Mouse (Mus musculus): ENCODE data around the gene Cenpp. TPM values are rescaled to one million over a fixed set of nuclear protein-coding genes. Genes with fewer than 3 reads are reported as not detected.

Gene Cenpp
- polyA plus RNA-seq, 1 experiment from 2014 or later = 3.8 TPM

DNA sequence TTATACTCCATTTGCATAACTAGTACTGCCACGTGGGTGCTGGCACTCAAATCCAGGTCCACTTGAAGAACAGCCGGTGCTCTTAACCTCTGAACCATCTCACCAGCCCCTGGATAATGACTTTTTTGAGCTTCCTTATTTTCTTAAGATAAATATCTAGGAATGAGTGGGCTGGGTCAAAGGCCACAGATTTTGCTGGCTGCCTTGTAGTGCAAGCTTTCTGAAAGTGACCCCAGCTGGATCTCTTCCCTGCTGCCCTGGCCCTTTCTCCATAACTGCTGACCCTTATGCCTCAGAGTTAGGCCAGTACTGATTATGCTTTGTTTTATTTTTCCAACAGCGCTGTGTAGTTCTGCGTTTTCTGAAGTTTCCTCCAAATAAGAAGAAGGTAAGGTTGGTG lies 222.1 kb downstream of the Cenpp start:
- Histone ChIP-seq H3K27ac (ENCODE audit: low read length) (peak overlapping the region; percentile 22; the same call in 1 of the 2 replicates), H3K27me3 (replicated peaks; ENCODE audit: insufficient read depth, low read length) (no peaks in the 10 kb centered on the region), H3K4me3 (ENCODE audit: low read depth, low read length) (no peak overlapping the region), H3K9me3 (ENCODE audit: low read length) (no peaks in the 10 kb centered on the region), H3K36me3 (ENCODE audit: insufficient read depth, low read length) (0 out of 2 replicates have a peak, but pooled peaks cover 5% of the 10 kb centered on the region), H3K4me2 (replicated peaks; ENCODE audit: low read depth, low read length) (no peak overlapping the region), H3K4me1 (ENCODE audit: insufficient read depth, low read depth, low read length) (no peaks in the 10 kb centered on the region), H3K9ac (replicated peaks; ENCODE audit: low read depth) (no peak overlapping the region)
- ATAC-seq = peak; percentile 51
- TF ChIP-seq CTCF (IDR thresholded peaks at IDR 0.05) (no peak), EP300 (IDR thresholded peaks at IDR 0.05) (no peak)
- DNase-seq (ENCODE audit: low spot score) = peak; percentile 31
- 32% methylated on average over 4 of the region's 4 CpGs for WGBS

- Histone ChIP-seq H3K4me2 (replicated peaks; ENCODE audit: low read depth, low read length) (no peak overlapping the region), H3K27me3 (replicated peaks; ENCODE audit: insufficient read depth, low read length) (no peaks in the 10 kb centered on the region), H3K9me3 (ENCODE audit: low read length) (no peaks in the 10 kb centered on the region), H3K9ac (replicated peaks; ENCODE audit: low read depth) (no peak overlapping the region), H3K27ac (ENCODE audit: low read length) (no peak overlapping the region), H3K36me3 (ENCODE audit: insufficient read depth, low read length) (0 out of 2 replicates have a peak, but pooled peaks cover 1% of the 10 kb centered on the region), H3K4me1 (ENCODE audit: insufficient read depth, low read depth, low read length) (no peaks in the 10 kb centered on the region), H3K4me3 (ENCODE audit: low read depth, low read length) (no peak overlapping the region)
- DNase-seq (ENCODE audit: low spot score) (peak; percentile 25), ATAC-seq (peak; percentile 48)
- 71% methylated on average over 1 of the region's 1 CpGs for WGBS
- TF ChIP-seq EP300 (IDR thresholded peaks at IDR 0.05) = no peak
- TF ChIP-seq CTCF (IDR thresholded peaks at IDR 0.05) = no peak
These were observed 224.4 kb downstream of the Cenpp start for GRCm38 (mm10) chr13:49428042-49428675.

- H3K4me2 ChIP-seq (replicated peaks; ENCODE audit: low read depth, low read length) = no peak overlapping the region
- 81% methylated on average over 3 of the region's 3 CpGs for whole genome bisulfite sequencing
- TF ChIP-seq CTCF (IDR thresholded peaks at IDR 0.05) (no peak), EP300 (IDR thresholded peaks at IDR 0.05) (no peak)
- H3K4me1 ChIP-seq (ENCODE audit: insufficient read depth, low read depth, low read length) = peaks cover 6% of the 10 kb centered on the region; the same call in 1 of the 2 replicates
- DNase-seq (ENCODE audit: low spot score) (no peak), ATAC-seq (no peak)
- H3K9me3 ChIP-seq (ENCODE audit: low read length) = no peaks in the 10 kb centered on the region
- H3K4me3 ChIP-seq (ENCODE audit: low read depth, low read length) = no peak overlapping the region
- no peak overlapping the region for H3K27ac ChIP-seq (ENCODE audit: low read length)
- no peaks in the 10 kb centered on the region for H3K36me3 ChIP-seq (ENCODE audit: insufficient read depth, low read length)
- no peaks in the 10 kb centered on the region for H3K27me3 ChIP-seq (replicated peaks; ENCODE audit: insufficient read depth, low read length)
- no peak overlapping the region for H3K9ac ChIP-seq (replicated peaks; ENCODE audit: low read depth)
These were observed 225.8 kb downstream of the Cenpp start for GRCm38 (mm10) chr13:49426736-49427135.

- no peak for TF ChIP-seq EP300 (IDR thresholded peaks at IDR 0.05)
- DNase-seq (ENCODE audit: low spot score) = no peak
- Histone ChIP-seq H3K4me2 (replicated peaks; ENCODE audit: low read depth, low read length) (peak overlapping the region; percentile 92), H3K4me3 (ENCODE audit: low read depth, low read length) (peak overlapping the region; percentile 79), H3K27ac (ENCODE audit: low read length) (no peak overlapping the region), H3K36me3 (ENCODE audit: insufficient read depth, low read length) (no peaks in the 10 kb centered on the region), H3K4me1 (ENCODE audit: insufficient read depth, low read depth, low read length) (peaks cover 6% of the 10 kb centered on the region; the same call in 1 of the 2 replicates), H3K9ac (replicated peaks; ENCODE audit: low read depth) (peak overlapping the region; percentile 73), H3K9me3 (ENCODE audit: low read length) (no peaks in the 10 kb centered on the region), H3K27me3 (replicated peaks; ENCODE audit: insufficient read depth, low read length) (no peaks in the 10 kb centered on the region)
- 17% methylated on average over 4 of the region's 4 CpGs for WGBS
- no peak for ATAC-seq
These were observed 230.6 kb downstream of the Cenpp start for GRCm38 (mm10) chr13:49421959-49422358.

GRCm38 (mm10) chr13:49421606-49421917 lies 231.0 kb downstream of the Cenpp start:
- DNase-seq (ENCODE audit: low spot score) (peak; percentile 36), ATAC-seq (no peak)
- Histone ChIP-seq H3K27ac (ENCODE audit: low read length) (no peak overlapping the region), H3K9me3 (ENCODE audit: low read length) (no peaks in the 10 kb centered on the region), H3K9ac (replicated peaks; ENCODE audit: low read depth) (peak overlapping the region; percentile 73), H3K4me1 (ENCODE audit: insufficient read depth, low read depth, low read length) (peaks cover 6% of the 10 kb centered on the region; the same call in 1 of the 2 replicates), H3K36me3 (ENCODE audit: insufficient read depth, low read length) (no peaks in the 10 kb centered on the region), H3K4me3 (ENCODE audit: low read depth, low read length) (peak overlapping the region; percentile 79), H3K4me2 (replicated peaks; ENCODE audit: low read depth, low read length) (peak overlapping the region; percentile 92), H3K27me3 (replicated peaks; ENCODE audit: insufficient read depth, low read length) (no peaks in the 10 kb centered on the region)
- TF ChIP-seq CTCF (IDR thresholded peaks at IDR 0.05) (no peak), EP300 (IDR thresholded peaks at IDR 0.05) (no peak)
- under 1% methylated on average over 15 of the region's 15 CpGs for WGBS

GRCm38 (mm10) chr13:49420754-49421605 lies 231.6 kb downstream of the Cenpp start, which contains the start of gene Ippk:
Ippk (plus strand) TSS chr13:49421249.
- ATAC-seq = peak; percentile 99
- H3K9me3 ChIP-seq (ENCODE audit: low read length) = no peaks in the 10 kb centered on the region
- H3K36me3 ChIP-seq (ENCODE audit: insufficient read depth, low read length) = no peaks in the 10 kb centered on the region
- H3K4me3 ChIP-seq (ENCODE audit: low read depth, low read length) = peak within 1 kb of the TSS; percentile 79
- peak within 1 kb of the TSS; percentile 92 for H3K4me2 ChIP-seq (replicated peaks; ENCODE audit: low read depth, low read length)
- WGBS = 1% methylated on average over 59 of the region's 69 CpGs
- TF ChIP-seq CTCF (IDR thresholded peaks at IDR 0.05) = no peak; the same call in 1 of the 2 replicates
- peak; percentile 89 for TF ChIP-seq EP300 (IDR thresholded peaks at IDR 0.05)
- DNase-seq (ENCODE audit: low spot score) = peak; percentile 99
- no peaks in the 10 kb centered on the region for H3K27me3 ChIP-seq (replicated peaks; ENCODE audit: insufficient read depth, low read length)
- H3K4me1 ChIP-seq (ENCODE audit: insufficient read depth, low read depth, low read length) = peaks cover 6% of the 10 kb centered on the region; the same call in 1 of the 2 replicates
- H3K9ac ChIP-seq (replicated peaks; ENCODE audit: low read depth) = peak within 1 kb of the TSS; percentile 73
- H3K27ac ChIP-seq (ENCODE audit: low read length) = peak within 1 kb of the TSS; percentile 85

Other genes starting within 250 kb of the Cenpp start
- gene Ippk, start 231.5 kb downstream of the Cenpp start, polyA plus RNA-seq (2015; fragmentation: Nextera tagmentation; extraction: Ambion mirVana) = 12.0 and 12.6 TPM in 2 replicates
- 0.35 and 0.49 TPM in 2 replicates for gene Tes3-ps, start 159.5 kb downstream of the Cenpp start, polyA plus RNA-seq (2015; fragmentation: Nextera tagmentation; extraction: Ambion mirVana)
- 3.1 and 3.6 TPM in 2 replicates for gene Ecm2, start 148.0 kb downstream of the Cenpp start, polyA plus RNA-seq (2015; fragmentation: Nextera tagmentation; extraction: Ambion mirVana)
- 102 and 115 TPM in 2 replicates for gene Aspn, start 108.3 kb downstream of the Cenpp start, polyA plus RNA-seq (2015; fragmentation: Nextera tagmentation; extraction: Ambion mirVana)
- gene Omd, start 70.3 kb downstream of the Cenpp start, polyA plus RNA-seq (2015; fragmentation: Nextera tagmentation; extraction: Ambion mirVana) = 0.54 and 0.74 TPM in 2 replicates
- 79.1 and 79.9 TPM in 2 replicates for gene Ogn, start 44.7 kb downstream of the Cenpp start, polyA plus RNA-seq (2015; fragmentation: Nextera tagmentation; extraction: Ambion mirVana)
- 9.1 and 11.1 TPM in 2 replicates for gene Nol8, start 293 bp upstream of the Cenpp start, polyA plus RNA-seq (2015; fragmentation: Nextera tagmentation; extraction: Ambion mirVana)
- 15.1 and 16.5 TPM in 2 replicates for gene Iars, start 29.3 kb upstream of the Cenpp start, polyA plus RNA-seq (2015; fragmentation: Nextera tagmentation; extraction: Ambion mirVana)
- not detected in 2 replicates for gene Gm30302, start 146.2 kb upstream of the Cenpp start, polyA plus RNA-seq (2015; fragmentation: Nextera tagmentation; extraction: Ambion mirVana)

Measured in lung, postnatal 0 days (tissue).